Mouse (Mus musculus): ENCODE results near the gene Nebl.

DNA sequence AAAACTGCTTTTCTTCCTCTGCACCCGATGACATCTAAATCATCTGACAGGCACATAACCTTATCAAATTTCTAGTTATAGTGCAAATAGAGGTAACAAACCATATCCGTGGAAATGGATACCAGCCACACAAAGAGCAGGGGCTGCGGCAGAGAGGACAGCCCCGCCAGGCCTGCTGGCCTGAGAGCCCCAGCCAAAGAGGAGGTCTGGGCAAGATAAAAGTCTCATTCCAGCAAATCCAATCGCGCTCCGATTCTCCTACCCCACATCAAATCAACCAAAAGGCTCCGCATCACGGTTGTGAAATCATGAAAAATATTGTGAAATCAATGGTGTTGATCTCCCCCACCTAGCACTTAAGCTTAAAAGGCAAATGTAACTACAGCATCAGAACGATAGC is 191.5 kb downstream of the Nebl start:
- TF ChIP-seq CTCF (IDR thresholded peaks at IDR 0.05; ENCODE audit: low read depth) (no peak), EP300 (IDR thresholded peaks at IDR 0.05; ENCODE audit: low read depth) (no peak)

Data from liver, postnatal 0 days (tissue).